Mouse (Mus musculus) kidney, adult 2 months (tissue): ENCODE measurements at regions not wholly inside any gene's neighbourhood (a gene's known extent, or its start where the extent isn't known, plus 50 kb on each side); places are given as distances from the start of the nearest gene placed in this dataset.
A peak's percentile ranks its signal among the peaks of the same experiment; 100 is the strongest.
"Not testable (repeated sequence)": the region's sequence is repeated elsewhere in the genome, so short reads cannot be mapped to it uniquely, and the experiment has no call there.

Experiments
- DNase-seq: peaks from one replicate; pipeline ENCODE4 v3.0.0; 2021
- H3K27ac ChIP-seq: fragments of 200-500 bp; 2 replicates; pipeline ENCODE4 v1.5.1; 2012; ENCODE audit warnings: low read depth, low read length, control low read depth, inconsistent platforms; ENCODE audit not compliant: insufficient read depth
- H3K27me3 ChIP-seq: fragments of 200-500 bp; replicated peaks from 2 replicates; pipeline ENCODE4 v1.6.1; 2012; ENCODE audit warnings: mild to moderate bottlenecking, moderate library complexity, low read length, inconsistent platforms; ENCODE audit not compliant: control insufficient read depth, insufficient read depth
- H3K36me3 ChIP-seq: fragments of 200-500 bp; 2 replicates; pipeline ENCODE4 v1.6.1; 2012; ENCODE audit warnings: mild to moderate bottlenecking, moderate library complexity, low read length, inconsistent platforms; ENCODE audit not compliant: control insufficient read depth, insufficient read depth
- H3K4me1 ChIP-seq: fragments of 200-500 bp; 2 replicates; pipeline ENCODE4 v1.6.1; 2011; ENCODE audit warnings: low read length; ENCODE audit not compliant: control insufficient read depth, insufficient read depth
- H3K4me3 ChIP-seq: fragments of 200-500 bp; 2 replicates; pipeline ENCODE4 v1.5.1; 2011; ENCODE audit warnings: mild to moderate bottlenecking, low read depth, low read length, control low read depth; ENCODE audit not compliant: insufficient read depth
- CTCF ChIP-seq: fragments of 200-500 bp; conservative IDR thresholded peaks from 2 replicates; pipeline ENCODE4 v1.5.1; 2011; ENCODE audit warnings: low read depth, mild to moderate bottlenecking, control low read depth, low read length, moderate library complexity, mixed read lengths; ENCODE audit not compliant: insufficient read depth, insufficient read length
- POLR2A ChIP-seq: fragments of 200-500 bp; IDR thresholded peaks from one replicate; pipeline ENCODE4 v1.6.1; 2011; ENCODE audit warnings: low read depth, low read length, control low read depth
- WGBS: fragments of 180-500 bp; shearing (Covaris S2); methylation state at CpG from one replicate; pipeline ENCODE4 v1.1.7; 2018; 5-methylcytosine and 5-hydroxymethylcytosine counted together

DNA sequence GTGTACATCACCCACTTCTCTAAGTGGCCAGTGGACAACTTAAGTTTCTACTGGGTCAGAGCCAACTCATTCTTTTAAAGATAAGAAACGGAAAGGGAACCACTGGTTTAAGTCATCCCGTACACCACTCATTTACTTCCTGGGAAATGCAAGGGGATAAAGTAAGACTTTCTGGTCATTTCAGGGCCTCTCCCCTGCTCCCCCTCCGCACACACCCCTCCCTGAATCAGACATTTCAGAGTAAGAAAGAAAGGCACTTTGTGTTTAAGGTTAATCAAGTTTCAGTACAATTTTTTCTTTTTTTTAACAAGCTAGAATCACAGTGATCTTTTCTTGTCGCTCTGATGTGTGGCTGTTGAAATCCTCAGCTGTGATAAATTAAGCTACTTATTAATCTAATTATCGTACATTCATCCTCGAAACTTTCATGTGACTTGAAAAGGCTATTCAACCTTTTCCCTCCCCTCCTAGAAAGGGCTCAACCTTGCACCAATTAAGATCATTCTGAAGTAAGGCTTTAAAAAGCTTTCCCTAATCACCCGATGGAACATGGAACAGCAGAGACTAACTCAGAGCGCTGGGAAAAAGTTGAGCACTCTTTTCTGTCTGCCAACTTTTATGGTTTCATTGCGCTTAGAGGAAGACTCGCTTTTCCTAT, 126.0 kb upstream of the Otx2 start:
- TF ChIP-seq POLR2A: no peak
- TF ChIP-seq CTCF: no peak
- DNase-seq: peak; percentile 2
- no peaks in the 10 kb centered on the region for H3K4me1 ChIP-seq
- no peak overlapping the region for H3K4me3 ChIP-seq
- H3K27ac ChIP-seq: no peak overlapping the region
- 45% methylated on average over 10 of the region's 10 CpGs for WGBS
- H3K27me3 ChIP-seq: no peaks in the 10 kb centered on the region
- no peaks in the 10 kb centered on the region for H3K36me3 ChIP-seq

GRCm38 (mm10) chr14:48791507-48791906, 117.9 kb upstream of the Otx2 start:
- WGBS: 84% methylated on average over 5 of the region's 5 CpGs
- DNase-seq: no peak
- Histone ChIP-seq H3K4me1 (no peaks in the 10 kb centered on the region), H3K36me3 (no peaks in the 10 kb centered on the region), H3K4me3 (no peak overlapping the region), H3K27me3 (no peaks in the 10 kb centered on the region), H3K27ac (no peak overlapping the region)
- TF ChIP-seq CTCF (no peak), POLR2A (no peak)

DNA sequence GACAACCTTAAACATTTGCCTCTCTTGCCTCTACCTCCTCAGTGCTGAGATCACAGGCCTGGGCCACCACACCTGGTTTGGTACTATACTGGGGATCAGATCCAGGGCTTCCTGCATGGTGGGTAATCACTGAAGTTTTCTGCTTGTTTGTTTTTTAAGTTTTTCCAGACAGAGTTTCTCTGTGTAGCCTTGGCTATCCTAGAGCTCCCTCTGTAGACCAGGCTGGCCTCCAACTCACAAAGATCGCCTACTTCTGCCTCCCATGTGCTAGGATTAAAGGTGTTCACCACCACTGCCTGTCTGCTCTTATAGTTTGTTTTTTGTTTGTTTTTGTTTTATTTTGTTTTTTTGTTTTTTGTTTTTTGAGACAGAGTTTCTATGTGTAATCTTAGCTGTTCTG, 105.7 kb upstream of the Otx2 start:
- no peak overlapping the region for H3K27ac ChIP-seq
- H3K36me3 ChIP-seq: no peaks in the 10 kb centered on the region
- H3K4me3 ChIP-seq: no peak overlapping the region
- no peak for DNase-seq
- no peaks in the 10 kb centered on the region for H3K4me1 ChIP-seq
- TF ChIP-seq CTCF (no peak), POLR2A (no peak)
- 85% methylated on average over 1 of the region's 1 CpGs for WGBS
- H3K27me3 ChIP-seq: no peaks in the 10 kb centered on the region

DNA sequence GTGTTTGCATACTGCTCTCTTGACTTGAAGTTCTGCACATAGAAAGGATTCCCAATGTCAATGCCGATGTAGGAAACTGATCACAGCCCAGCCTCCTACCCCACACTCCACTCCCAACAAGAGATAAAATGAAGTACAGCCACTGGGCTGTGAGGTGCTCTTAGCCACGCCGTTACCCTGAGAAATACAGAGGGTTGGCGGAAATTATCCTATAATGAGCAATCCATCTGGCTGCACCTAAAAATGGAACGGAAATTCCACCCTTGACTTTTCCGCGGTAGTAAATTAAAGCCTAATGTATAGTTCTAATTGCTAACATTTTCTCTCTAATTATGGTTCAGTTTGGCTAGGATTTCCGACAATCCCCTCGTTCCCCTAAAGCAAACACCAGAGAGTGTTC, 97.2 kb upstream of the Otx2 start:
- DNase-seq: no peak
- 65% methylated on average over 9 of the region's 9 CpGs for WGBS
- Histone ChIP-seq H3K27me3 (no peaks in the 10 kb centered on the region), H3K4me1 (no peaks in the 10 kb centered on the region), H3K36me3 (no peaks in the 10 kb centered on the region), H3K4me3 (no peak overlapping the region), H3K27ac (no peak overlapping the region)
- no peak for TF ChIP-seq CTCF

DNA sequence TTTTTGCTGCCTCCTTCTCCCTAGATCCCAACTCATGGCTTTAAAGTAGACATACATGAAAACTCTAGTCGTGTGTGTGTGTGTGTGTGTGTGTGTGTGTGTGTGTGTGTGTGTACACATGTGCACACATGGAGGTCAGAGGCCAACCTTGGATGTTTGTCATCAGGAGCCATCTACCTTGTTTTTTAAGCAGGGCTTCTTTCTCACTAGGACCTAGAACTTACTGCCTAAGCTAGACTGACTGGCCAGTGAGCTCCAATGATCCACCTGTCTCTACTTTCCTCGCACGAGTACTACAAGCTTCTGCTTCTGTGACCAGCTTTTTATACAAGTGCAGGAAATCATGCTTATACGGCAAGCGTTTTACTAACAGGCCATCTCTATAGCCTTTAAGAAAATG, 89.1 kb upstream of the Otx2 start:
- DNase-seq: no peak
- TF ChIP-seq CTCF (no peak), POLR2A (no peak)
- 85% methylated on average over 5 of the region's 5 CpGs for WGBS
- Histone ChIP-seq H3K4me3 (no peak overlapping the region), H3K27me3 (no peaks in the 10 kb centered on the region), H3K27ac (no peak overlapping the region), H3K36me3 (no peaks in the 10 kb centered on the region), H3K4me1 (no peaks in the 10 kb centered on the region)

- DNase-seq: no peak
- no peak overlapping the region for H3K27ac ChIP-seq
- no peaks in the 10 kb centered on the region for H3K4me1 ChIP-seq
- TF ChIP-seq CTCF: no peak
- TF ChIP-seq POLR2A: no peak
- 74% methylated on average over 7 of the region's 7 CpGs for WGBS
- no peak overlapping the region for H3K4me3 ChIP-seq
- H3K27me3 ChIP-seq: no peaks in the 10 kb centered on the region
- no peaks in the 10 kb centered on the region for H3K36me3 ChIP-seq
Measured at GRCm38 (mm10) chr14:48761002-48761648, 87.5 kb upstream of the Otx2 start.

- not testable (repeated sequence) for H3K36me3 ChIP-seq, H3K27ac ChIP-seq, H3K27me3 ChIP-seq, DNase-seq, H3K4me3 ChIP-seq, H3K4me1 ChIP-seq
- WGBS: 92% methylated on average over 5 of the region's 5 CpGs
Measured at GRCm38 (mm10) chr14:48755096-48755495, 81.5 kb upstream of the Otx2 start.
